Mouse (Mus musculus): ENCODE measurements around the gene Slc6a21.
A peak's percentile ranks its signal among the peaks of the same experiment; 100 is the strongest.
"Not testable (repeated sequence)": the region's sequence is repeated elsewhere in the genome, so short reads cannot be mapped to it uniquely, and the experiment has no call there.

Slc6a21 gene

GRCm38 (mm10) chr7:45255822-45256221, 21.5 kb upstream of the Slc6a21 start:
- DNase-seq (ENCODE audit: low read depth, low spot score): not testable (repeated sequence)

GRCm38 (mm10) chr7:45257063-45257840, 20.1 kb upstream of the Slc6a21 start:
- DNase-seq (ENCODE audit: low read depth, low spot score): no peak

GRCm38 (mm10) chr7:45259281-45259680, 18.0 kb upstream of the Slc6a21 start:
- no peak for DNase-seq (ENCODE audit: low read depth, low spot score)

- DNase-seq (ENCODE audit: low read depth, low spot score): no peak
Measured at GRCm38 (mm10) chr7:45262266-45262665, 15.0 kb upstream of the Slc6a21 start.

GRCm38 (mm10) chr7:45263006-45263607, 14.2 kb upstream of the Slc6a21 start:
- no peak for DNase-seq (ENCODE audit: low read depth, low spot score)

- DNase-seq (ENCODE audit: low read depth, low spot score): no peak
Measured at GRCm38 (mm10) chr7:45264348-45264747, 13.0 kb upstream of the Slc6a21 start.

GRCm38 (mm10) chr7:45265518-45265917, 11.8 kb upstream of the Slc6a21 start:
- DNase-seq (ENCODE audit: low read depth, low spot score): no peak

- no peak for DNase-seq (ENCODE audit: low read depth, low spot score)
Measured at GRCm38 (mm10) chr7:45272786-45273412, 4.4 kb upstream of the Slc6a21 start.

GRCm38 (mm10) chr7:45273672-45274071, 3.6 kb upstream of the Slc6a21 start:
- no peak for DNase-seq (ENCODE audit: low read depth, low spot score)

GRCm38 (mm10) chr7:45286486-45286885, 9.2 kb downstream of the Slc6a21 start:
- DNase-seq (ENCODE audit: low read depth, low spot score): no peak

- DNase-seq (ENCODE audit: low read depth, low spot score): peak; percentile 79
Measured at GRCm38 (mm10) chr7:45296626-45297025, 19.3 kb downstream of the Slc6a21 start.

- no peak for DNase-seq (ENCODE audit: low read depth, low spot score)
Measured at GRCm38 (mm10) chr7:45297563-45297962, 20.2 kb downstream of the Slc6a21 start.

GRCm38 (mm10) chr7:45299752-45300151, 22.4 kb downstream of the Slc6a21 start:
- peak; percentile 54 for DNase-seq (ENCODE audit: low read depth, low spot score)

GRCm38 (mm10) chr7:45300270-45300669, 23.0 kb downstream of the Slc6a21 start:
- DNase-seq (ENCODE audit: low read depth, low spot score): peak; percentile 27

GRCm38 (mm10) chr7:45302626-45303025, 25.3 kb downstream of the Slc6a21 start:
- DNase-seq (ENCODE audit: low read depth, low spot score): no peak

- no peak for DNase-seq (ENCODE audit: low read depth, low spot score)
Measured at GRCm38 (mm10) chr7:45304869-45305268, 27.6 kb downstream of the Slc6a21 start.

GRCm38 (mm10) chr7:45305275-45305674, 28.0 kb downstream of the Slc6a21 start:
- DNase-seq (ENCODE audit: low read depth, low spot score): peak; percentile 35

GRCm38 (mm10) chr7:45308551-45309240, 31.4 kb downstream of the Slc6a21 start:
- no peak for DNase-seq (ENCODE audit: low read depth, low spot score)

- DNase-seq (ENCODE audit: low read depth, low spot score): peak; percentile 39
Measured at GRCm38 (mm10) chr7:45309455-45309854, 32.1 kb downstream of the Slc6a21 start.

GRCm38 (mm10) chr7:45312023-45312422, 34.7 kb downstream of the Slc6a21 start:
- no peak for DNase-seq (ENCODE audit: low read depth, low spot score)

GRCm38 (mm10) chr7:45312686-45313453, 35.6 kb downstream of the Slc6a21 start:
- no peak for DNase-seq (ENCODE audit: low read depth, low spot score)
